Mouse (Mus musculus) CH12.LX (cell line): Measurements from ENCODE around the gene Ppp1r1a. TPM values are rescaled to one million over a fixed set of nuclear protein-coding genes. Genes with fewer than 3 reads are reported as not detected.
A peak's percentile ranks its signal among the peaks of the same experiment; 100 is the strongest.

Experiments
- DNase-seq: peaks from one replicate; pipeline ENCODE4 v3.0.0-alpha.2; 2013; ENCODE audit errors: extremely low read depth
- H3K27ac ChIP-seq: 2 replicates; pipeline ENCODE4 v1.5.1; 2012; ENCODE audit warnings: low read depth, mild to moderate bottlenecking, control low read depth, moderate library complexity; ENCODE audit not compliant: insufficient read depth
- H3K27me3 ChIP-seq: replicated peaks from 2 replicates; pipeline ENCODE3; 2012; ENCODE audit warnings: inconsistent platforms
- H3K36me3 ChIP-seq, 2 experiments: replicated peaks in 1 of 2; 2 replicates each; pipeline versions ENCODE3 to v1.6.1; 2012; ENCODE audit warnings: inconsistent platforms in 1 of 2, low read length in 1 of 2, mild to moderate bottlenecking in 1 of 2, mixed read lengths in 1 of 2, moderate library complexity in 1 of 2; ENCODE audit not compliant: control insufficient read depth in 1 of 2, insufficient read depth in 1 of 2
- H3K4me1 ChIP-seq, 2 experiments: 2 replicates each; pipeline ENCODE4 v1.6.1; 2012; ENCODE audit warnings: inconsistent platforms in 1 of 2, moderate library complexity in 1 of 2; ENCODE audit not compliant: insufficient read depth in 2 of 2, control insufficient read depth in 1 of 2
- H3K4me2 ChIP-seq: 2 replicates; pipeline ENCODE4 v1.6.1; 2012; ENCODE audit warnings: low read depth, mild to moderate bottlenecking, control low read depth; ENCODE audit not compliant: poor library complexity, insufficient read depth, severe bottlenecking
- H3K4me3 ChIP-seq, 3 experiments: fragments of 150-350 bp in 1 of 3; sonication (generic) in 1 of 3; replicated peaks in 1 of 3; 2 replicates each; pipeline versions ENCODE3 to v1.5.1; 2011 to 2012; ENCODE audit warnings: low read depth in 2 of 3, low read length in 2 of 3, mild to moderate bottlenecking in 2 of 3, moderate library complexity in 2 of 3, control low read depth in 1 of 3, improper control_type of control experiment in 1 of 3, inconsistent platforms in 1 of 3, mixed read lengths in 1 of 3; ENCODE audit not compliant: poor library complexity in 1 of 3
- H3K79me2 ChIP-seq: replicated peaks from 2 replicates; pipeline ENCODE4 v1.6.1; 2012; ENCODE audit warnings: mild to moderate bottlenecking, moderate library complexity; ENCODE audit not compliant: control insufficient read depth, poor library complexity, insufficient read depth, severe bottlenecking; ENCODE audit errors: extremely low read depth
- H3K9ac ChIP-seq: 2 replicates; pipeline ENCODE4 v1.6.1; 2012; ENCODE audit warnings: low read depth, mild to moderate bottlenecking, control low read depth, moderate library complexity; ENCODE audit not compliant: insufficient read depth
- H3K9me3 ChIP-seq: replicated peaks from 2 replicates; pipeline ENCODE3; 2012; ENCODE audit warnings: low read length, inconsistent platforms, mixed read lengths
- CHD1 ChIP-seq: IDR thresholded peaks from 2 replicates; pipeline ENCODE4 v1.6.1; 2012; ENCODE audit warnings: low read depth, low read length, improper control_type of control experiment, inconsistent platforms
- EP300 ChIP-seq: IDR thresholded peaks from 2 replicates; pipeline ENCODE4 v1.6.1; 2011; ENCODE audit warnings: low read length, improper control_type of control experiment
- ETS1 ChIP-seq: conservative IDR thresholded peaks from 2 replicates; pipeline ENCODE4 v1.6.1; 2012; ENCODE audit warnings: low read depth, mild to moderate bottlenecking, inconsistent platforms, low read length, improper control_type of control experiment, moderate library complexity
- HCFC1 ChIP-seq: IDR thresholded peaks from 2 replicates; pipeline ENCODE4 v1.6.1; 2012; ENCODE audit warnings: low read depth, mild to moderate bottlenecking, inconsistent platforms, low read length, improper control_type of control experiment
- IRF4 ChIP-seq: IDR thresholded peaks from 2 replicates; pipeline ENCODE4 v1.6.1; 2014; ENCODE audit warnings: low read depth, mild to moderate bottlenecking, inconsistent platforms, low read length, improper control_type of control experiment
- JUN ChIP-seq: IDR thresholded peaks from 2 replicates; pipeline ENCODE4 v1.6.1; 2011; ENCODE audit warnings: low read depth, mild to moderate bottlenecking, low read length, improper control_type of control experiment, moderate library complexity; ENCODE audit not compliant: insufficient read depth
- KAT2A ChIP-seq: IDR thresholded peaks from 2 replicates; pipeline ENCODE4 v1.6.1; 2012; ENCODE audit warnings: low read length, improper control_type of control experiment, inconsistent platforms; ENCODE audit not compliant: insufficient replicate concordance
- MAFK ChIP-seq: IDR thresholded peaks from 2 replicates; pipeline ENCODE4 v1.6.1; 2011; ENCODE audit warnings: low read length, improper control_type of control experiment; ENCODE audit not compliant: insufficient replicate concordance
- MEF2A ChIP-seq: IDR thresholded peaks from 2 replicates; pipeline ENCODE4 v1.6.1; 2014; ENCODE audit warnings: low read depth, mild to moderate bottlenecking, inconsistent platforms, low read length, improper control_type of control experiment, borderline replicate concordance
- MXI1 ChIP-seq: IDR thresholded peaks from 2 replicates; pipeline ENCODE4 v1.6.1; 2011; ENCODE audit warnings: mild to moderate bottlenecking, low read depth, low read length, improper control_type of control experiment
- MYC ChIP-seq: IDR thresholded peaks from 2 replicates; pipeline ENCODE4 v1.6.1; 2011; ENCODE audit warnings: low read depth, mild to moderate bottlenecking, improper control_type of control experiment, low read length
- PAX5 ChIP-seq: IDR thresholded peaks from 2 replicates; pipeline ENCODE4 v1.6.1; 2012; ENCODE audit warnings: low read length, inconsistent platforms, mixed read lengths
- POLR2AphosphoS2 ChIP-seq: IDR thresholded peaks from 2 replicates; pipeline ENCODE4 v1.6.1; 2011; ENCODE audit warnings: low read depth, low read length, improper control_type of control experiment
- SMC3 ChIP-seq: IDR thresholded peaks from 2 replicates; pipeline ENCODE4 v1.6.1; 2011; ENCODE audit warnings: low read depth, low read length, improper control_type of control experiment
- TCF12 ChIP-seq: IDR thresholded peaks from 2 replicates; pipeline ENCODE4 v1.6.1; 2014; ENCODE audit warnings: low read depth, mild to moderate bottlenecking, inconsistent platforms, low read length, improper control_type of control experiment
- UBTF ChIP-seq: IDR thresholded peaks from 2 replicates; pipeline ENCODE4 v1.6.1; 2012; ENCODE audit warnings: low read depth, mild to moderate bottlenecking, inconsistent platforms, low read length, improper control_type of control experiment, moderate library complexity
- USF1 ChIP-seq: IDR thresholded peaks from 2 replicates; pipeline ENCODE4 v1.6.1; 2014; ENCODE audit warnings: low read depth, mild to moderate bottlenecking, inconsistent platforms, low read length, improper control_type of control experiment
- ZC3H11A ChIP-seq: IDR thresholded peaks from 2 replicates; pipeline ENCODE4 v1.6.1; 2012; ENCODE audit warnings: low read depth, mild to moderate bottlenecking, inconsistent platforms, low read length, improper control_type of control experiment
- dilution Hi-C: fragments of 300-500 bp; cut with MboI; formaldehyde crosslinking; loops from 2 replicates; pipeline ENCODE4 v1.14.3; 2020; ENCODE audit warnings: low sequenced_read_pairs; ENCODE audit not compliant: extremely low pct_unique_long_range_greater_than_20kb, extremely low pct_ligation_motif_present
- in situ Hi-C: fragments of 300-500 bp; cut with MboI; formaldehyde crosslinking; loops from 3 replicates; pipeline ENCODE4 v1.14.3; 2019; ENCODE audit warnings: low sequenced_read_pairs, low pct_ligation_motif_present, low pct_unique_long_range_greater_than_20kb, mixed read lengths
- polyA plus RNA-seq: library from polyadenylated mRNA; unstranded; fragments of >175 nt; gene quantifications from 2 replicates; pipeline ENCODE4 v1.2.1, GENCODE M21; 2012; ENCODE audit warnings: low read depth; ENCODE audit not compliant: insufficient read length
- total RNA-seq, 2 experiments: library from RNA; depleted of rRNA; stranded (reverse); fragments of 300-350 nt in 1 of 2; fragments of >200 nt in 1 of 2; gene quantifications; 2 replicates each; pipeline ENCODE4 v1.2.3; 2012 to 2014

Ppp1r1a gene
- total and polyA plus RNA-seq, 3 experiments, result 0.59 TPM; not detected in 2

- TF ChIP-seq TCF12 (no peak), SMC3 (peak; percentile 74), JUN (peak; percentile 62), PAX5 (no peak), MXI1 (no peak), MYC (no peak), IRF4 (no peak), MAFK (no peak)
- TF ChIP-seq, all 38 proteins: peak for 14
Observed at GRCm38 (mm10) chr15:103552096-103552690, 14.4 kb upstream of the Ppp1r1a start (continued).

GRCm38 (mm10) chr15:103551053-103551452, 13.2 kb upstream of the Ppp1r1a start:
- in situ Hi-C loops, result no loop called here

GRCm38 (mm10) chr15:103549475-103549874, 11.7 kb upstream of the Ppp1r1a start:
- Histone ChIP-seq H3K79me2 (no peaks in the 10 kb centered on the region), H3K4me3 (no peak overlapping the region), H3K27ac (no peak overlapping the region), H3K9me3 (no peaks in the 10 kb centered on the region), H3K4me2 (no peak overlapping the region), H3K9ac (no peak overlapping the region), H3K27me3 (no peaks in the 10 kb centered on the region), H3K36me3 (no peaks in the 10 kb centered on the region), H3K4me1 (peaks cover 0 to 22% of the 10 kb centered on the region in 2 experiments; a peak in 2 of 4 replicates)
- DNase-seq, result peak; percentile 27
- dilution Hi-C loops, result no loop called here
- TF ChIP-seq EP300, result no peak
- TF ChIP-seq ZC3H11A, result no peak
- TF ChIP-seq CHD1, result no peak
- no peak for TF ChIP-seq MYC
- TF ChIP-seq ETS1, result no peak
- TF ChIP-seq UBTF, result no peak
- TF ChIP-seq POLR2AphosphoS2, result no peak
- no peak for TF ChIP-seq USF1
- TF ChIP-seq PAX5, result no peak
- no peak for TF ChIP-seq SMC3
- in situ Hi-C loops, result no loop called here

More at GRCm38 (mm10) chr15:103551053-103551452, 13.2 kb upstream of the Ppp1r1a start:
- no peak for TF ChIP-seq EP300
- no peak for TF ChIP-seq HCFC1
- TF ChIP-seq MEF2A, result no peak
- no peak for TF ChIP-seq MYC
- no peak for TF ChIP-seq KAT2A
- Histone ChIP-seq H3K27ac (no peak overlapping the region), H3K79me2 (no peaks in the 10 kb centered on the region), H3K4me1 (peaks cover 0 to 22% of the 10 kb centered on the region in 2 experiments; a peak in 2 of 4 replicates), H3K27me3 (no peaks in the 10 kb centered on the region), H3K4me3 (no peak overlapping the region), H3K4me2 (no peak overlapping the region), H3K9me3 (no peaks in the 10 kb centered on the region), H3K9ac (no peak overlapping the region), H3K36me3 (no peaks in the 10 kb centered on the region)
- DNase-seq, result no peak
- dilution Hi-C loops, result no loop called here
